Mouse (Mus musculus): Measurements from ENCODE around the gene Elp6. TPM values are rescaled to one million over a fixed set of nuclear protein-coding genes. Genes with fewer than 3 reads are reported as not detected.

Gene Elp6
- polyA plus RNA-seq, 1 experiment, result 26.0 TPM

DNA sequence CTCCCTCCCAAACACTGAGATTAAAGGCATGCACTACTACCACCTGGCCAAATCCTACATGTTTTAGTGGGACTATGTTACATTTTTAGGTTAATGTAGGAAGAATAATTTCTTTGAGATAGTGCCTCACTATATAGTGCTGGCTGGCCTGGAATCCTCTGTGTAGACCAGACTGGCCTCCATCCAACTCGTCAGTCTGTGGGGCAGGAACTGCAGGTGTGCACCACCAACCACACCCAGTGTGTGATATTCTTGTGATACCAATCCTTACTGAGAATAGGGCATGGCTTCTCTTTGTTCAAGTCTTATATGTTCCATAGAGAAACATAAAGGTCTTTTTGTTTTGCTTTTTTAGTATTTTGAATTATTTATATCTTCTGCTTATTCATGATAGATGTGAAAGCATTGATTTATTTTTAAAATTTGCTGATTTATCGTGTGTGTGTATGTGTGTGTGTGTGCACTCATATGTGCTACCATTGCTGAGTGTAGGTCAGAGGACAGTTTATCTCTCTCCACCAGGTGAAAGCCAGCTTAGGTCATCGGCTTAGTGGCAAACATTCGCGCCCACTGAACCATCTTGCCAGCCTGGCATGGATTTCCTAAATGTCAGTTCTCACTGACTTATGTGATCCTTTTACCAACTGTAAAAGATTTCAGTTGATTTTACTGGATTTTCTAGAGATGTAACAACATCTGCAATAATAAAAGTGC is 35.2 kb downstream of the Elp6 start:
- Histone ChIP-seq H3K36me3 (ENCODE audit: control insufficient read depth, insufficient read depth) (no peaks in the 10 kb centered on the region), H3K79me3 (ENCODE audit: low read depth) (peaks cover 21% of the 10 kb centered on the region), H3K4me3 (ENCODE audit: insufficient read depth, poor library complexity, severe bottlenecking) (no peak overlapping the region), H3K79me2 (ENCODE audit: control insufficient read depth, insufficient read depth) (peaks cover 94% of the 10 kb centered on the region), H3K27me3 (ENCODE audit: control insufficient read depth, insufficient read depth, insufficient read length) (no peaks in the 10 kb centered on the region), H3ac (ENCODE audit: control insufficient read depth, insufficient read length, low read depth) (no peak overlapping the region)
- TF ChIP-seq MYOG (IDR thresholded peaks at IDR 0.05; ENCODE audit: control insufficient read depth, extremely low read depth, insufficient read length) (no peak), FOSL1 (IDR thresholded peaks at IDR 0.05; ENCODE audit: insufficient read depth, low read length, poor library complexity, severe bottlenecking) (no peak), MAX (IDR thresholded peaks at IDR 0.05) (no peak), CTCF (IDR thresholded peaks at IDR 0.05; ENCODE audit: control insufficient read depth, insufficient read depth, insufficient read length) (no peak), CEBPB (IDR thresholded peaks at IDR 0.05; ENCODE audit: low read depth) (no peak), MYOD1 (IDR thresholded peaks at IDR 0.05; ENCODE audit: control insufficient read depth, insufficient read length, low read depth) (no peak), USF1 (IDR thresholded peaks at IDR 0.05; ENCODE audit: low read depth) (no peak)

DNA sequence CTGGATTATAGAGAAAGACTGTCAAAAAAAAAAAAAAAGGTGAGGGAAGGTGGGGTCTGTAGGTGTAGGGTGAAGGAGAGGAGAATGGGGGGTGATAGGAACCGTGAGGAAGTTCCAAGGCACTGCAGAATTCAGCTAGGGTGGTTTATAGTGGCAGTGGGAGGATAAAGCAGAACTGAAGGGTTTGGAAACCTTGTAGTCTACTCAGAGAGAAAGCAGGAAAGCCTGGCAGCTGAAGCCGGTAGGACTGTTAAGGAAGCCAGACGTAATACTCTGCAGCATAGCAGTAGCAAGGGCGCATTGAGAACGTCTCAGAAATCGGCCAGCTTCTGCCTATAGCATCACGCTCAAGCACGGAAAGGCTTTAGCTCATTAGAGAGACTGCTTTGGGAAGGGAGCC is 37.0 kb downstream of the Elp6 start:
- H3ac ChIP-seq (ENCODE audit: control insufficient read depth, insufficient read length, low read depth), result no peak overlapping the region
- TF ChIP-seq MYOD1 (IDR thresholded peaks at IDR 0.05; ENCODE audit: control insufficient read depth, insufficient read length, low read depth), result no peak
- no peak for TF ChIP-seq MAX (IDR thresholded peaks at IDR 0.05)
- no peak for TF ChIP-seq CTCF (IDR thresholded peaks at IDR 0.05; ENCODE audit: control insufficient read depth, insufficient read depth, insufficient read length)
- no peak for TF ChIP-seq MYOG (IDR thresholded peaks at IDR 0.05; ENCODE audit: control insufficient read depth, extremely low read depth, insufficient read length)
- TF ChIP-seq FOSL1 (IDR thresholded peaks at IDR 0.05; ENCODE audit: insufficient read depth, low read length, poor library complexity, severe bottlenecking), result no peak
- no peak for TF ChIP-seq USF1 (IDR thresholded peaks at IDR 0.05; ENCODE audit: low read depth)
- no peak for TF ChIP-seq CEBPB (IDR thresholded peaks at IDR 0.05; ENCODE audit: low read depth)

GRCm38 (mm10) chr9:110343805-110344204 is 38.8 kb downstream of the Elp6 start:
- Histone ChIP-seq H3K79me3 (ENCODE audit: low read depth) (peaks cover 14% of the 10 kb centered on the region), H3ac (ENCODE audit: control insufficient read depth, insufficient read length, low read depth) (no peak overlapping the region), H3K4me3 (ENCODE audit: insufficient read depth, poor library complexity, severe bottlenecking) (no peak overlapping the region), H3K79me2 (ENCODE audit: control insufficient read depth, insufficient read depth) (peaks cover 89% of the 10 kb centered on the region), H3K27me3 (ENCODE audit: control insufficient read depth, insufficient read depth, insufficient read length) (no peaks in the 10 kb centered on the region), H3K36me3 (ENCODE audit: control insufficient read depth, insufficient read depth) (no peaks in the 10 kb centered on the region)
- no peak for TF ChIP-seq CEBPB (IDR thresholded peaks at IDR 0.05; ENCODE audit: low read depth)

More for the DNA sequence above, 37.0 kb downstream of the Elp6 start:
- Histone ChIP-seq H3K79me3 (ENCODE audit: low read depth) (peaks cover 12% of the 10 kb centered on the region), H3K36me3 (ENCODE audit: control insufficient read depth, insufficient read depth) (no peaks in the 10 kb centered on the region), H3K27me3 (ENCODE audit: control insufficient read depth, insufficient read depth, insufficient read length) (no peaks in the 10 kb centered on the region), H3K4me3 (ENCODE audit: insufficient read depth, poor library complexity, severe bottlenecking) (no peak overlapping the region), H3K79me2 (ENCODE audit: control insufficient read depth, insufficient read depth) (peaks cover 88% of the 10 kb centered on the region)

DNA sequence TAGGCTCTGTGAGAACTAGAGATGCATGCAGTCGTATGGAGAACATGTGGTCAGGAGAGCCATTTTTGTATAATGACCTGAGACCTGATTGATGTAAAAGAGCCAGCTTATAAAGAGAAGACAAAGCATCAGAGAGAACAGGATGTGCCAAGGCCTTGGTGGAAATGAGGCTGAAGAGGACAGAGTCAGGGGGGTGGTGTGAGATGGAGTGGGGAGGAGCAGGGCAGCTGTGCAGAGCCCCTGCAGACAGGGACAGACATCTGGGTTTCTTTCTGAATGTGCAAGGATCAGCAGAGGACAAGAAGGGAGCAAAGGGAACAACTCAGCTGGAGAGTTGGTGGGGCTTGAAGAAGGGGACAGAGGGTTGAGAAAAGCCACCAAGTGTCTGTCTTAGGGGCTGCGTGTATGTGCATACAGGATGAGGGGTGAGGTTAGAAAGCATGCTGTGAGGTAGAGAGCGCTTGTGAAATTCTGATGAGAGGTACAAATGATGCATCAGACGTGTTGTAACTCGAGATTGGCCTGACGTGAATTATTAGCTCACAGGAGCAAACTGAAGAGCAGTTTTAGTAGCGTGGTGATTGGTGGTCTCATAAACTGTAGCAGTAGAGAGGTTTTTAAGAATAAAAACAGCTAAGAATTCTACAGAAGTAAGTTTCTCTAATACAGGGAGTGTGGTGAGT is 40.2 kb downstream of the Elp6 start:
- H3K79me2 ChIP-seq (ENCODE audit: control insufficient read depth, insufficient read depth), result peaks cover 87% of the 10 kb centered on the region
- no peak for TF ChIP-seq MYOG (IDR thresholded peaks at IDR 0.05; ENCODE audit: control insufficient read depth, extremely low read depth, insufficient read length)
- H3K4me3 ChIP-seq (ENCODE audit: insufficient read depth, poor library complexity, severe bottlenecking), result no peak overlapping the region
- no peaks in the 10 kb centered on the region for H3K27me3 ChIP-seq (ENCODE audit: control insufficient read depth, insufficient read depth, insufficient read length)
- H3K79me3 ChIP-seq (ENCODE audit: low read depth), result peaks cover 14% of the 10 kb centered on the region
- no peak overlapping the region for H3ac ChIP-seq (ENCODE audit: control insufficient read depth, insufficient read length, low read depth)
- no peaks in the 10 kb centered on the region for H3K36me3 ChIP-seq (ENCODE audit: control insufficient read depth, insufficient read depth)

DNA sequence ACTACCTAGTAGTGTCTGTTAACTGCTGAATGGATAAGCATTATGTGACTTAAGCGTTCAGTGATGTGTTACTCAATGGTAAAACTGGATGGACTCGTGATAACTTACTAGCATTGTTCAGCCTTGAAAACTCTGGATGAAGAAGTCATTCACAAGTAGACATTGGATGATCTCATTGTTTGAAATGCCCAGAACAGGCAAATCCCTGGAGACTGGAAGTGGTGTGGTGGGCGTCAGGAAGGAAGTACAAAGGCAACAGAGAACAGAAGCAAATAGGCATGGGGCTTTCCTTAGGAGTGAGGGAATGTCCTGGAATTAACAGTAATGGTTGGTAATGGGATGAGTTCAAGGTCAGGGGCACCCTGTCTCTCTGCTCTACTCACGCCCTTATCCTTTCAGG is 43.9 kb downstream of the Elp6 start:
- Histone ChIP-seq H3K36me3 (ENCODE audit: control insufficient read depth, insufficient read depth) (no peaks in the 10 kb centered on the region), H3K79me2 (ENCODE audit: control insufficient read depth, insufficient read depth) (peaks cover 66% of the 10 kb centered on the region), H3K27me3 (ENCODE audit: control insufficient read depth, insufficient read depth, insufficient read length) (no peaks in the 10 kb centered on the region), H3K79me3 (ENCODE audit: low read depth) (peaks cover 10% of the 10 kb centered on the region), H3ac (ENCODE audit: control insufficient read depth, insufficient read length, low read depth) (no peak overlapping the region), H3K4me3 (ENCODE audit: insufficient read depth, poor library complexity, severe bottlenecking) (no peak overlapping the region)
- TF ChIP-seq CTCF (IDR thresholded peaks at IDR 0.05; ENCODE audit: control insufficient read depth, insufficient read depth, insufficient read length) (no peak), FOSL1 (IDR thresholded peaks at IDR 0.05; ENCODE audit: insufficient read depth, low read length, poor library complexity, severe bottlenecking) (no peak), MAX (IDR thresholded peaks at IDR 0.05) (no peak), CEBPB (IDR thresholded peaks at IDR 0.05; ENCODE audit: low read depth) (no peak), USF1 (IDR thresholded peaks at IDR 0.05; ENCODE audit: low read depth) (no peak), MYOD1 (IDR thresholded peaks at IDR 0.05; ENCODE audit: control insufficient read depth, insufficient read length, low read depth) (no peak), MYOG (IDR thresholded peaks at IDR 0.05; ENCODE audit: control insufficient read depth, extremely low read depth, insufficient read length) (no peak)

GRCm38 (mm10) chr9:110350188-110350587 is 45.2 kb downstream of the Elp6 start:
- Histone ChIP-seq H3K79me2 (ENCODE audit: control insufficient read depth, insufficient read depth) (peaks cover 53% of the 10 kb centered on the region), H3ac (ENCODE audit: control insufficient read depth, insufficient read length, low read depth) (no peak overlapping the region), H3K27me3 (ENCODE audit: control insufficient read depth, insufficient read depth, insufficient read length) (no peaks in the 10 kb centered on the region), H3K79me3 (ENCODE audit: low read depth) (peaks cover 4% of the 10 kb centered on the region), H3K36me3 (ENCODE audit: control insufficient read depth, insufficient read depth) (no peaks in the 10 kb centered on the region), H3K4me3 (ENCODE audit: insufficient read depth, poor library complexity, severe bottlenecking) (no peak overlapping the region)
- no peak for TF ChIP-seq CTCF (IDR thresholded peaks at IDR 0.05; ENCODE audit: control insufficient read depth, insufficient read depth, insufficient read length)
- TF ChIP-seq MYOG (IDR thresholded peaks at IDR 0.05; ENCODE audit: control insufficient read depth, extremely low read depth, insufficient read length), result no peak

Data from C2C12 (cell line).